ENCODE assay signal across 22 mouse cellular contexts in the genomic region with DNA sequence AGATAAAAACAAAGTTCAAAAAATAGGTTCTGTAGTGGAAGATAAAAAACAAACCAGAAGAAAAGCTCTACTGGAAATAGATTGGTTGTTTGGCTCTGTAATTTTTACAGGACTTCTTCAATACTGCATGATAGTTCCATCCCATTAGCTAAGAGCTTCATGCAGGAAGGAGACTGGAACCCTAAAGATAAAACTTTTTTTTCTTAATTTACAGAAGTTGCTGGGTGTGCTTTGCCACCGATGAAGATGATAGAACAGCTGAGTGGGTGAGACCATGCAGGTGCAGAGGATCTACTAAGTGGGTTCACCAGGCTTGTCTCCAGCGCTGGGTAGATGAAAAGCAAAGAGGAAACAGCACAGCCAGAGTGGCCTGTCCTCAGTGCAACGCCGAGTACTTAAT. TPM values are rescaled to one million over a fixed set of nuclear protein-coding genes. Genes with fewer than 3 reads are reported as not detected.
DNase-seq lines count a peak whose midpoint lies in the region; ATAC-seq lines count a peak whose summit lies in the region.
"Had no signal": no experiment of that assay in that cellular context is flagged by ENCODE, and none has a peak within 500 bp of the region (broad histone marks: within the 10 kb centered on the region; RNA-seq: fewer than 3 reads in every experiment).

No protein-coding gene starts in this region.

- no peaks in the 10 kb centered on the region for H3K9me3 ChIP-seq in erythroblast, embryonic 14.5 days (ENCODE audit: control insufficient read depth, low read length)
- H3K9me3 ChIP-seq in liver, embryonic 15.5 days (replicated peaks), result no peaks in the 10 kb centered on the region
- H3K9me3 ChIP-seq: embryonic facial prominence, embryonic 15.5 days; forebrain, embryonic 13.5 days; heart, embryonic 10.5 days; hindbrain, embryonic 12.5 days had no signal

- no peaks in the 10 kb centered on the region for H3K27me3 ChIP-seq in erythroblast, embryonic 14.5 days (ENCODE audit: control insufficient read depth)
- no peaks in the 10 kb centered on the region for H3K27me3 ChIP-seq in liver, embryonic 15.5 days
- H3K27me3 ChIP-seq: embryonic facial prominence, embryonic 15.5 days had no signal

- WGBS in liver, embryonic 15.5 days (ENCODE audit: insufficient replicate concordance), result 63% methylated on average over 4 of the region's 4 CpGs

- peak overlapping the region; percentile 56 for H3K27ac ChIP-seq in liver, embryonic 15.5 days (replicated peaks)
- H3K27ac ChIP-seq: embryonic facial prominence, embryonic 15.5 days; forebrain, embryonic 13.5 days; heart, embryonic 10.5 days; hindbrain, embryonic 12.5 days had no signal

- peak overlapping the region; percentile 74 for H3K4me3 ChIP-seq in erythroblast, embryonic 14.5 days (replicated peaks)
- H3K4me3 ChIP-seq in liver, embryonic 15.5 days (replicated peaks), result peak overlapping the region; percentile 99; the same call in 1 of the 2 replicates
- H3K4me3 ChIP-seq: embryonic facial prominence, embryonic 15.5 days; heart, embryonic 10.5 days; hindbrain, embryonic 12.5 days had no signal

- peaks cover 58% of the 10 kb centered on the region for H3K4me1 ChIP-seq in erythroblast, embryonic 14.5 days (ENCODE audit: control insufficient read depth)
- H3K4me1 ChIP-seq in liver, embryonic 15.5 days (replicated peaks), result peaks cover 62% of the 10 kb centered on the region

- peak overlapping the region; percentile 85 for H3K4me2 ChIP-seq in liver, embryonic 15.5 days
- H3K4me2 ChIP-seq: embryonic facial prominence, embryonic 15.5 days; forebrain, embryonic 13.5 days; hindbrain, embryonic 12.5 days had no signal

- ATAC-seq in erythroblast, adult 5-6 weeks (replicated peaks; ENCODE audit: low FRiP score, poor library complexity, severe bottlenecking), result no peak
- ATAC-seq in liver, embryonic 15.5 days (ENCODE audit: insufficient read depth), result no peak
- peak; percentile 52 for ATAC-seq in megakaryocyte-erythroid progenitor cell, adult 5-6 weeks (replicated peaks; ENCODE audit: low FRiP score, low TSS enrichment, poor library complexity, severe bottlenecking)
- ATAC-seq: CD4-positive, CD25-positive, alpha-beta regulatory T cell, adult 4 months; forebrain, embryonic 13.5 days; hindbrain, embryonic 16.5 days; inflammation-experienced regulatory T-cells, adult 6 months had no signal

- H3K36me3 ChIP-seq in erythroblast, embryonic 14.5 days (ENCODE audit: control insufficient read depth), result peaks cover 72% of the 10 kb centered on the region
- H3K36me3 ChIP-seq in liver, embryonic 15.5 days (replicated peaks), result peaks cover 41% of the 10 kb centered on the region

- H3K9ac ChIP-seq in liver, embryonic 15.5 days, result no peak overlapping the region
- H3K9ac ChIP-seq: embryonic facial prominence, embryonic 15.5 days; forebrain, embryonic 13.5 days; hindbrain, embryonic 12.5 days had no signal

- DNase-seq in MEL-GATA-1-ER (ENCODE audit: extremely low read depth, low read depth), result peak; percentile 94
- no peak for DNase-seq in heart, adult 8-10 months (ENCODE audit: low spot score)
- DNase-seq in heart, adult 11 months, result no peak
- DNase-seq: adrenal gland, adult 8-10 months; adrenal gland, postnatal 36 days; B cell, adult 2 months; cerebellum, adult 8-10 months; embryo, embryonic 11 days; gastrocnemius, postnatal 10 days; heart, postnatal 10 days; heart, postnatal 4 days had no signal

RNA-seq across cellular contexts. Expression of gene Cpeb3, which starts 2.1 kb away (rescaled TPM):
- 7.6 and 10.1 TPM in 2 replicates for polyA plus RNA-seq in erythroblast, embryonic 14.5 days (2012)
- 76.5 and 113 TPM in 2 replicates for total RNA-seq in erythroblast, adult 5-6 weeks (2015; ENCODE audit: low replicate concordance)
- total RNA-seq in erythroblast, adult 5-6 weeks (2017; ENCODE audit: low replicate concordance), result 90.5 and 97.3 TPM in 2 replicates
- polyA plus RNA-seq in liver, embryonic 15.5 days (2015; fragmentation: Nextera tagmentation; extraction: Ambion mirVana), result 3.3 and 4.8 TPM in 2 replicates
- 3.1 and 3.6 TPM in 2 replicates for total RNA-seq in megakaryocyte-erythroid progenitor cell, adult 5-6 weeks (2014; fragmentation: Nextera tagmentation)
- 0.80 and 4.1 TPM in 2 replicates for total RNA-seq in megakaryocyte-erythroid progenitor cell, adult 5-6 weeks (2017)
- total RNA-seq in heart, adult 8-10 months (2022), result 100 to 1,000 TPM in 1 of 4 experiments, 10 to 100 TPM in 3; 77.7 to 103 (median 89.0) TPM
- polyA plus RNA-seq: CD4-positive, CD25-positive, alpha-beta regulatory T cell, adult 4 months; inflammation-experienced regulatory T-cells, adult 6 months had no signal

RNA-seq across cellular contexts. Expression of gene March5, which starts 3.1 kb away (rescaled TPM):
- polyA plus RNA-seq in erythroblast, embryonic 14.5 days (2012), result 23.8 and 29.4 TPM in 2 replicates
- 393 and 429 TPM in 2 replicates for total RNA-seq in erythroblast, adult 5-6 weeks (2015; ENCODE audit: low replicate concordance)
- 510 and 553 TPM in 2 replicates for total RNA-seq in erythroblast, adult 5-6 weeks (2017; ENCODE audit: low replicate concordance)
- polyA plus RNA-seq in liver, embryonic 15.5 days (2015; fragmentation: Nextera tagmentation; extraction: Ambion mirVana), result 159 and 162 TPM in 2 replicates
- total RNA-seq in megakaryocyte-erythroid progenitor cell, adult 5-6 weeks (2014; fragmentation: Nextera tagmentation), result 138 TPM in 2 replicates
- 77.5 and 90.8 TPM in 2 replicates for total RNA-seq in megakaryocyte-erythroid progenitor cell, adult 5-6 weeks (2017)
- 10 to 100 TPM; 72.4 to 87.0 (median 78.7) TPM for total RNA-seq in heart, adult 8-10 months (2022)

Comparison
In these comparisons a context has a peak if more than half of its experiments do, and no peak if none do; other contexts are left out.
1. RNA of gene Cpeb3, which starts 2.1 kb away (total RNA-seq): 77.7 to 103 TPM in heart, adult 8-10 months and 76.5 to 113 TPM in erythroblast, adult 5-6 weeks; 0.80 to 4.1 TPM in megakaryocyte-erythroid progenitor cell, adult 5-6 weeks; every median in the first group is over 10 times any median in the second.